Mouse (Mus musculus): ENCODE measurements around the gene Mpp3.

GRCm38 (mm10) chr11:101980603-101981157 is 47.6 kb downstream of the Mpp3 start:
- TF ChIP-seq CTCF (IDR thresholded peaks at IDR 0.05; ENCODE audit: low read depth) (no peak), EP300 (IDR thresholded peaks at IDR 0.05; ENCODE audit: low read depth) (no peak)
